Mouse (Mus musculus) cerebellum, adult 11-12 months (tissue): ENCODE measurements at regions not wholly inside any gene's neighbourhood (a gene's known extent, or its start where the extent isn't known, plus 50 kb on each side); places are given as distances from the start of the nearest gene placed in this dataset.
"Not testable (repeated sequence)": the region's sequence is repeated elsewhere in the genome, so short reads cannot be mapped to it uniquely, and the experiment has no call there.

ENCODE experiments used
- DNase-seq: peaks from one replicate; pipeline ENCODE4 v3.0.0; 2022

DNA sequence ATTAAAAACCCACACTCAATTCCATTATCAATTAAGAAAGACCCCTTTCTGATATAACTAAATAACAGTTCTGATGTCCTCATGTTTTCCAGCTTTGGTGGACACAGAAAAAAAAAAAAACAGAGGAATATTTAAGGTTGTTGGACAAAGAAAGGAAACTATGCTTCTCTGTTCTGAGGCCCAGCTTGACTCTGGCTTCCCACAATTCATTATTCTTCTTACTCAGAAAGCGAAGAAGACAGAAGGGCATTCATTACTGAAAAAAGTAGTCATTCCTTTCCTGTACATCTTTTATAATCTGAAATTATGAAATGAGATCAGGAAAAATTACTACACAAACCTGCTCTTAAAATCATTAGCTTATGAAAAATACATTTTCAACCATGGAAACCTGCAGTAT is 263.2 kb upstream of the 1700008P02Rik start:
- DNase-seq = no peak

DNA sequence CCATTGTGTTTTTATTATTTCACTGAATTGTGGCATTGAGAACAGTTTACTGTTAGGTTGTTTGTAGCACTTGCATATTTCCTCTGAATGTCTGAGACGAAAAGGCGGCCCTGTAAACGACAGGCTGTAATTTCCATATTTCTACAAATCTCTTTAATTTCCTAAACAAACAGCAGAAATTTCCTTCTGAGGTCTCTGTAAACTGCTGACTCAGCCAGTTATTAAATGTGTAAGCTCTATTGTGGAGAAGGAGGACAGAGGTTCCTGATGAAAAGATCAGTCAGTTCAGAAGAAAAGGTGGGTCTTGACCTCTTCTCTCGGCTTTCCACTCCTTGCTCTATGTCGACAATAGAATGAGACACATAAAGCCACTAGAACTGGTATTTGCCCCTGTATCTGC is 256.0 kb upstream of the 1700008P02Rik start:
- no peak for DNase-seq

DNA sequence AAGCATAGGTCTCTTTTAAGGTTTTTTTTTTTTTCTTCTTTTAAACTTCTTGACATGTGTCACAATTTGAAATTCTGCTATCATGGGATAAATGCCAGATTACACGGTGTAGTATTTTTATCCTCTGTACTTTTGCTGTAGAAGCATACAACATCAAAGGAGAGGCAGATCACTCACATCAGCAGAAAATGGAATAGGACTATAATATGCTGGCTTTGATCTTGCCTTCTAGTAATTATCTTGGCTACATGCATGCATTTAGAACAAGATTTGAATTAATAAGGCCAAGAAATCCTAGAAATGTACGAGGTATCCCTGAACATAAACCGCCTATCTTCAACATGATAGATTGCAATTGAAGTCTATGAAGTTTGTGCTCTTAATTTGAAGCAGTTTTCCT is 251.9 kb upstream of the 1700008P02Rik start:
- no peak for DNase-seq

DNA sequence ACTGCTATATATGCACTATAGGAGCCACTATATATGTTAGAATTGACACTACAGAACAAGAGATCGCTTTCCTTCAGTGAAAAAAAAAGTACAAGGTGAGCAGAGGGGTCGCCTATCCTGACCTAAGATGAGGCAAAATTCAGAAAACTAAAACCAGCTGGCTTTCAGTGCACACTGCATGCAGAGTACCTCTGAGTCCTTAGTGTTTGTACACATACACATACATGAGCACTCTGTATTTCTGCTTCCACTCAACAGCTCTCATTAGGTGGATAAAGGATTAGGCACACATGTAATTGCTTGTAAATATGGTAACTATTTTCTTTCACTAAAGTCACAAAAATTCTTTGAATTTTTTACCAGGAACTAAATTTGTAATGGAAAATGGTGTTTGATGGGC is 251.5 kb upstream of the 1700008P02Rik start:
- no peak for DNase-seq

DNA sequence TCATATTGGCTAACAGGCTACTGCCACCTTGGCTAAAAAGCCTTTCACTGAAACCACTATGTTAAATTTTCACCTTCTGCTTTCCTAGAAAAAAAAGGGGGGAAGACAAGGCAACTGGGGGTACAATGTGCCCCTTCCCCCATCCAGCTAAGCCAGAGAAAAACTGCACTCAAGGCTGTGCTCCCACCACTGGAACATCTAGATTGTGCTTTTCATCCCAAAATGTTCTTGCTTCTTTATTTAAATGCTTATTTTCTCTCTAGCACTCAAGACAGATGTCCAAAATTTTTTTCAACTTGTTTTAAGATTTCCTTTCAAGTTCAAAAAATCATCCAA is 245.9 kb upstream of the 1700008P02Rik start:
- DNase-seq = no peak

DNA sequence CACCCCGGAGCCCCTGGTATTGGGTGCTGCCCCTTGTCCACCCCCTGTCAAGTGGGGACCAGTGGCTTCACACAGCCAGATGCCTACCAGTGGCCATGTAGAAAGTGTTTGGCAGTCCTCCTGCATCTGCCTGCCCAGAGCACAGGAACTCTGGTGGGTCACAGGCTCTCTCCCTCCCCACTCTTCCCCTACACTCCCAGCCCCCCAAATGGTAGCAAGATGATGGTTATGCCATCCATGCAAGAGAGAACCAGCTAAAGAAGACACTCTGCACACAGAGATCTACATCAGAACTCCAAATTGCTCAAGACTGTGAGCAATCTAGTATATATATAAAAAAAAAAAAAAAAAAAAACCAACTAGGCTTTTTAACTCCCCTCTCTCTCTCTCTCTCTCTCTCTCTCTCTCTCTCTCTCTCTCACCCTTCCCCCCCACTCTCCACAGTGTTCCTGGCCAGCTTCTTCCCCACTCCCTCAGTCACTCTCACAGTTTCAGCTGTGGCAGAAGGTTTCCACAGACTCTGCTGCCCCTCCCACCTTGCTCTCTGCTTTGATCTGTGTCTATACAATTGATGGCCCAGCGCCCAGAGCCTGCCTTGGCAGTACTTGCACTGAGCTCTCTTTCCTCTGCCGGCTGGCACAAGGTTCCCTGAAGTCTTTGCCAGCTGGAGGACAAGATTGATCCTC is 245.4 kb upstream of the 1700008P02Rik start:
- peak; percentile 8 for DNase-seq

DNA sequence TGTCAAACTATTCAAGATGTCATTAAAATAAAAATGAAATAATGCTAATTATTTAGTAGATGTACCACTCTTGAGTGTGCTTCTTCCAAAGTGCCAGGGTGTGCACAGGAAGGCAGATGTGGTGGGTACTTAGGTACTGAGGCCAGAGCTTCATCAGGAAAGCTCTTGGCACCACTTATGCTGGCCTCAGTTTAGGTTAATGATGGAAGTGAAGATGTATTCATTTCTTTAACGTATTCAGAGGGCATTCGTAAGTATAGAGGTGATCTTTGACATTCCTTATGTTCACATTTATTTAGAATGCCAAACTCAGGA is 239.6 kb upstream of the 1700008P02Rik start:
- no peak for DNase-seq

DNA sequence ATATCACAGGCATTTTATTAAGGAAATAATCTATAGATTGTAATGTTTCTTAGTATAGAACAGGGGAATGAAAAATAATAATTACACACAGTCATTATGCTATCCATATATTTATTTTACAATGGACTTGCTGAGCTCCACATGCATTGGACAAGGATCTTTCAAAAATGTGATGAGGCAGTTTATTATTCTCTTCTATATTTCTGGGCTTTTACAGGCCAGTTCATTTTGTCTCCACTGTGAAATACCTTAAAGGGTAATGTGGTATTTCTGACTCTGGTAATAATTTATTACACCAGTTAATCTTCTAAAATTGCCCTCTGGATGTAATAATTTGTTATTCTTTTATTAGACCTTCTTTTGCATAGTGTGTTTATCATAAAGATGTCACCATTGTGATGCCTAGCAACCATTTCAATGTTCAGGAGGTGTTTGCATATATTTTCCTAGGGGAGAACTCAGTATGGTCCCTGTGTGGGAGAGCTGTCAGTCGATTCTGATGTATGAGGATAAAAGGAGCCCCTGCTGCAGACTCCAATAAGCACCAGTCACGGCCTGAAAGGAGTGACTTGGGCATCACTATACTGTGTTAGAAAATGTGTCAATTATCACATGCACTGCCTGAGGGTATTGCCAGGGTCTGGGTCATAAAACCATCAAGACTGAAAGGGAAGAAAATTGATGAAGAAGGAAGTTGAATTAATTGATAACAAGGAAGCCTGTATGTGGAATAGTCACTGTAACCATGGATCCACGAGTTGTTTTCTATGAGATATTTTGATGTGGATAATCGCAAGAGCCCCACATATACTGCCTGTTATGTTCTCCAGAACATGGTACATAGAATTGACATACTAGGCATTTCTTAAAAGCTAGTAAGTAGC is 239.0 kb upstream of the 1700008P02Rik start:
- no peak for DNase-seq

DNA sequence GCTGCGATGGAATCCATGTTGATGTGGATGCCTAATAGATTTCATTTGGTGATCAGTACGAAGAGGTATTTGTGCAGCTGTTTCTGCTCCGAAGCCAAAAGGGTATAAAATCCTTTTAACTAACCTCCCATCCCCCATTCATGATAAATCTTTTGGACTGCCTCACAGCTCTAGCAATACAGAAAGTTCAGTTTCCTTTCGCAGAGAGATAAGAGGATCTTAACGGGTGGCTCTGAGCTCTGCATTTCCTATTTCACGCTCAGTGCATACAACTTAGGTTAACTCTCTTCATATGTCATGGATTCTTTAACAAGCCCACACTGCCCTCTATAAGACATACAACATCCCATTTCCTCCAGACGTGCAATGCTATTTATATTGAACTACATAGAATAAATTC is 199.1 kb upstream of the 1700008P02Rik start:
- DNase-seq = no peak

DNA sequence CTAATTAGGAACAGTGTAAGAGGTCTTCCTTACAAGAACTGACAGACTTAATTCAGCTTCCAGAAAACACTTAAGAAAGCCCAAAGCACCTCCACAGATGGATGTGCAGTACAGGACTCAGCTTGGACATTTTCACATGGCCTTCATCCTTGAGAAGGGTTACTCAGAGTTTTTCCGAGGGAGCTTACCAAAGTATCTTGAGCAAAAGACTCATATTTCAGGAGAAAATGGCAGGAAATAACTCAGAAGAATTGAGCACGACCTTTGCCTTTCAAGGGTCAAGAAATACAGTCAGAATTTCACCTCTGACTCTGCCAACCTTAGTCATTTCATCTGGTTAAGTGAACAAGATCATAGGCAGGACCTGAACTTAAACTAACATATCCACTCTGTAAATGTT is 192.1 kb upstream of the 1700008P02Rik start:
- DNase-seq = no peak

DNA sequence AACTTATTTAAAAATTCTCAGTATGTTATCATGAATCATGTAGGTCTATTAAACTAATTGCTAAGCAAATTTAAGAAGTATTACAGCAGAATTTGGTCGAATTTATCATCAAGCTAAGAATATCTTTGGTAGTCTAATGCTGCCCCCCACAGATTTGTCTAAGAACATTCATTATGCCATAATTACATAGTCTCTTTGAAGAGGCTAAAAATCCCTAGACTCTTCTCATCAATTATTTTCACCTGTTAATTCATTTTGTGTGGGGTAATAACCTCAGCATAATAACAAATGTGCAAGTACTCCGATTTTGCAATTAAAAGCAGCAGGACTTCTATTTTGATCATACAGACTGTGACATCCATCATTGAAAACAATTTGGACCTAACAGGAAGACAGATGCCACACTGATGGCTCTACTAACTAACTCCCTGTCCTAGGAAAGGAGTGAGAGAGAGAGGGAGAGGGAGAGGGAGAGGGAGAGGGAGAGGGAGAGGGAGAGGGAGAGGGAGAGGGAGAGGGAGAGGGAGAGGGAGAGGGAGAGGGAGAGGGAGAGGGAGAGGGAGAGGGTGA is 189.2 kb upstream of the 1700008P02Rik start:
- no peak for DNase-seq

DNA sequence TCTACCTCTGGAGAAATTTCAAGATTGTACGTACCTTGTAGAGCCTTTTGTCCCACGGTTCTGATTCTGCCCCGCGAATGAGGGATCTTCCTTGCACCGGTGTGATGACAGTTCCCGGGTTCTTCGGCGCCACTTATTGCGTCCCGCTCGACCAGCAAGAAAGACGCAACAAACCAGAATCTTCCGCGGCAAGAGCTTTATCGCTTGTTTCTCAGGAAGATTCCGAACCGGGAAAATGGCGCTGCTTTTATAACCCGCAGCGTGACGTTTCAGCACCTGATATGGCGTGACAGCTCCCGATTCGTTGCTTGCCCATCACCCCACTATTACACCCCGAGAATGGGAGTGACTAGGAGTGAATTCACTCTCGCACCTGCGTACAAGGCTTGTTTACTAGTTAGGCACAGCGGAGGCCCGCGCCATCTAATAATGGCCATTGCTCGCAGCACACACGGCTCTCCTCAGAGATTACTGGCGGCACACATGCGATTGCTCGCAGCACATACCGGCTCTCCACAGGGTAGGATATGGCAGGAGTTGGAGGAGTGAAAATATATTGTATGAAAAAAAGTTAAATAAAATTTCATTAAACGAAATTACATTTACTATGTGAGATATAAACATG is 180.0 kb upstream of the 1700008P02Rik start:
- DNase-seq = not testable (repeated sequence)

DNA sequence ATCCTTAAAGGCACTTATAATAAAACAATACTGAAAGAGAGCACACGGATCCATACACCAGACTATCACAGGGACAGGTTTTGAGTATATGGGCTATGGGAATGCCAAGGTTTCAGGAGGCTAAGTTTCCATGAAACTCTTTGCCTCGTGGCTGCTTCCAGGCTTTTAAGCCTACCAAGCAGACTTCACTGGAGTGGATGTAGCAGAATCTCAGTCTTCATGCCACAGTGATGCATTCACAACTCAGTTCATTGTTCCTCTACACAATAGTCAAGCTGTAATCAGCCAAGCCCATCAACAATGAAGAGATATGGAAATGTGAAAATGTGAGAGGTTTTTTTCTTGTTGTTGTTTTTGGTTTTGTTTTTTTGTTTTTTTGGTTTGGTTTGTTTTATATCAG is 148.3 kb upstream of the 1700008P02Rik start:
- no peak for DNase-seq

DNA sequence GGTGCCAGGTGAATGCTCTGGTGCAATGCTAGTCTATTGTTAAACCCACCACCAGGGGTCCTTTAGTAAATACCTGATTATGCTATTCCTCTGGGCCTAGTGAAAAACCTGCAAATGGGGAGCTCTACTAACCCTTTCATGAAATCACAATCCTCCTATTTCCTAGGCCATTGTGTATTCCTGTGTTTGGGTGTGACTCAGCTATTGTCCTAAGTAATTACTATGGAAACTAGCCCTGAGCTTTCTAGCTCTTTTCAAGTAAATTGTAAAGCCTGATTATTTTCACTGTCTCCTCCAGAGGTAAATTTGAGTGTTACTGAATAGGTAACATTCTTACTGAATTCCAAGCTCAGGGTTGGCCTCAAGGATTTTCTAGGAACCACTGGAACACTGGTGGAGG is 147.8 kb upstream of the 1700008P02Rik start:
- not testable (repeated sequence) for DNase-seq

DNA sequence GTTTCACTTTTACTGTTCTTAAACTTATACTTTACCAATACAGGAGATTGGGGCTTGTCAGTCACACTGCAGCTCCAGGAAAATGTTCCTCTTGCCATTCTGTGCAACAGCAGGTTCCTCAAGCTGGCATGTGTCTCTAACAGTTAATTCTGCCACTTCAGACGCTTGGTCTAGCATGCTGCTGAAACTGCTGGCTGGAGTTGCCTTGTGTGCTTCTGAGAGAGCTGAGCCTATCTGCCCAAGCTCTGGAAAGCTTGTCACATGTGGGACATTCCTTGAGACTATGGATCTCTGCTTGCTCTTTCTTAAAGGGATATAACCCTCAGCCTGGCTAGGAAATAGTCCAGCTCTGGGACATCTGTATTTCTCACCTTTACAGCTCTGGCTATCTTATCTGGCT is 138.9 kb upstream of the 1700008P02Rik start:
- no peak for DNase-seq

DNA sequence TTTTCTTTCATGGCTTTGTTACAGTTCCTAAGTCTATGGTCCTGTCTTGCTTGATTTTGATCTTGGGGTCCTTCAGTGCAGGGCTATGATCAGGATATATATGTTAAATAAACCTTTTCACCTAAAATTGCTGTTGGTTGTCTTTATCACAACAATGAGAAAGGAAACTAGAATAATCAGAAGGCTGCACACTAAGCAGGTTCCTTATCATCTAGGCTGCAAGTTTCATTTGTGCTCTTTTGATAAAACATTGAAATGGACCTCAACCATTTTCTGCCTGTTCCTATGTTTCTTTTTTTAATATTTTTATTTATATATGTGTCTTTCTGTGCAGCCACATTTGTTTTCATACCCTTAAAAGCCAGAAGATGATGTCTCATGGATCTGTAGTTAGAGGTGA is 137.3 kb upstream of the 1700008P02Rik start:
- DNase-seq = no peak

DNA sequence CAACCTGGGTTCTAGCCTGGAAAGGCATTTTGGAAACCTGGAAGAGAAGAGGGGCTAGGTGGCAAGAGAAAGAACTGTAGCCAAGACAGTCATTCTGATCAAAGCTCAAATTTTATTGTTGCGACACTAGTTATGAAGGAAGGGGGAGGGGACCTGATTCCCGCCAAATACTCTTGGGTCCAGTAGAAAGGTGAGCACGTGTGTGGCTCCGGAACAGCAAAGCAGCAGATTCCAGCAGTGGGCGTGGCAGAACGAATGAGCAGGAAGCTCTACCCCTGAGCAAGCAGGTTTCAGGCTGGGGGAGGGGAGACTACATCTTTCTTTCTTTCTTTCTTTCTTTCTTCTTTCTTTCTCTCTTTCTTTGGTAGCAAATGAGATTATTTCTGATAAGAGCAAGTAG is 130.5 kb upstream of the 1700008P02Rik start:
- DNase-seq = not testable (repeated sequence)

DNA sequence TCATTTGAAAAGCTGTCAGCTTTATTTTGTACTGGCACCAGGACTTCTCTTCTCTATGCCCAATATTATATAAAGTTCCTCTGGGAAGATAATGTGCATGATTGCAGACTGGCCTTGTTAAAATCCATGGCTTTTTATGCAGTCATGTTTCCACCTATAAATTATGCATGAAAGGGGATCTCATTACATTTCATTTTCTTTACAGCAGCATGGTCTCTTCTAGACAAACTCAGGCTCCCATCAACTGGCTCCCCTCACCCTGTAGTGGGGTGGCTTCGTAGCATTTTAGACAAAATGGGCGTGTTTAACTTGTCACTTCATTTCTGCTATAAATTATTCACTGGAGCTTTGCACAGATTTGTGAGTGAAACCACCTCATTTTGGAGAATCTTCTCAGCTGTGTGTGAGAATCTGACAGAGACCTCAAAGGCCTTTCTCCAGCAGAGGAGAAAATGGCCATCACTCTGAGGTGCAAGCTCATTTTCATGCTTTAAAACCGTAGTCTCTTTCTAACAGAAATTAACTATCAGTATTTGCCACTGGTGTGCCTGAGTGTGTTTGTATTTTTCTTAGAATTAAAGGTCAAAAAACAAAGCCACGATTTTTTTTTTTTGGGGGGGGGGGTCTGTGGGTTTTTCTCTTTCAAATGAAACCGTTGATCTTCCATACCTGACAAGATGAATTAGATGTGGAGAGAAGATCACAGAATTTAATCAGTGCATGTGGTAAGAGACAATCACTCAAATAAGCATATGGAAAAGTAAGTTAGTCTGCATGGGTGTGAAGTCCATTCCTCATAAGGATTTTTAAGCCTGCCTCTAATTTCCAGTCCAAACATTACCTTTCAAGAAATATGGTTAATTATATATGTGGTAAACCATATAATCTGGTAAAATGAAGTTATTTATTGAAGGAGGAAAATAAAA is 111.4 kb upstream of the 1700008P02Rik start:
- no peak for DNase-seq

DNA sequence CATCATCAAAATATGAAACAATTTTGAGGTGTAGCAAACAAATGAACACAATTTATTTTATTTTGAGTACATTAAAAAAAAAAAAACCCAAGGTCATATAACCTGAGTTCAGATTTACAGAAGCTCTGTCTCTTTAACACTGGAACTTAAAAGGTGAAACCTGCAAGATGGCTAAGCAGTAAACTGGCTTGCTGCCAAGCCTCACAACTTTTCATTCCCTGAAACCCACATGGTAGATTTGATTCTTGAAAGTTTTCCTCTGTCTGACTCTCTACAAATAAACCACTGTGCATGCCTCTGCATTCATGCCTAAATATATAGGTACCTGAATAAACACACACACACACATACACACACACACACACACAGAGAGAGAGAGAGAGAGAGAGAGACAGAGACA is 109.8 kb upstream of the 1700008P02Rik start:
- no peak for DNase-seq

DNA sequence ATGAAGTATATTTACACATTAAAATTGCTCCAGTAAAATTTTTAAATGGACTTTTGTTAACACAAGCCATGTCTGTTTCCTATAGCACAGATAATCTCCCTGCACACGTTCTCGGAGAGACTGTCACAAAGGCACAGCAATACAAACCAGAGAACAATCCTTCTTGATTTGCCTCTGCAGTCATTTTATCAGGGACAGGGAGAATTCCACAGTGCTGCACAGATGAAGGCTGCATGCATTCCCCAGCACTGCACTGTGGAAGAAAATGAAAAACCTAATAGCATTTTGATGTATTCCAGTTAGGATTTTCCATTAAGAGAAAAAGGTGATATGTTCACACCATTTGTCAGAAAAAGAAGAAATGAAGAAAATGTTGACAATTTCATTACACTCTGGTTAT is 63.4 kb upstream of the 1700008P02Rik start:
- no peak for DNase-seq

DNA sequence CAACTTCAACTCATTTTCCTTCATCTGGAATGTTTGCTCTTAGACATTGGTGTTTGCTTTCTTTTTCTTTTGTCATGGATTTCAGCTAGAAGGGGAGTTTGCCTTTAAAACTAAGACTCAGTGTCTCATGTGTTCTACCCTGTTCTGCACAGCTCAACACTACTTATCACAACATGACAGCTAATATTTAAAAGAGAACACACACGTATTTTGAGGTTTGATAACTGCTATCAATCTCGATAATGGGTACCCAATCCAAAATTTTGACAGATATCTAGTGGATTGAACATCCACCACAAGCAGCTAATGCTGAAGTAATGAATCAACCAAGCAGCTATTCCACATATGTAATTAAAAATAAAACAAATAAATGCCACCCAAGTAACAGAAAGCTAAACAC is 61.2 kb upstream of the 1700008P02Rik start:
- DNase-seq = no peak

DNA sequence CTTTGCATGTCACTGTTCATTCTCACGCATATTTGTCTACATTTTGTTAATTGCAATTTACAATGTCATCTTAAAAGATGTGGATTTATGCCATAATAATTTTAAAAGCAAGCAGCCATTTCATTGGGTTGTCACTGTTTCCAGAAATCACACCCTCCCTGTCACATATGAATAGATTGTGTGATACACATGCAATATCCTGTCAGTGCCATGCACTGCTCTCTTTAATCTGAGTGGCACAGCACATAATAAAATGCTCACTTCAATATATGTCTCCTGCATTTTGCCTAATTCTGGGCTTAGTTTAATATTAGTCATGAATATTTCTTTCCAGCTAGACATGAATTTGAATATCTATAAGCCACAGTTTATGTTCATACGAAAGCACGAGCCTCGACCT is 56.1 kb upstream of the 1700008P02Rik start:
- no peak for DNase-seq

DNA sequence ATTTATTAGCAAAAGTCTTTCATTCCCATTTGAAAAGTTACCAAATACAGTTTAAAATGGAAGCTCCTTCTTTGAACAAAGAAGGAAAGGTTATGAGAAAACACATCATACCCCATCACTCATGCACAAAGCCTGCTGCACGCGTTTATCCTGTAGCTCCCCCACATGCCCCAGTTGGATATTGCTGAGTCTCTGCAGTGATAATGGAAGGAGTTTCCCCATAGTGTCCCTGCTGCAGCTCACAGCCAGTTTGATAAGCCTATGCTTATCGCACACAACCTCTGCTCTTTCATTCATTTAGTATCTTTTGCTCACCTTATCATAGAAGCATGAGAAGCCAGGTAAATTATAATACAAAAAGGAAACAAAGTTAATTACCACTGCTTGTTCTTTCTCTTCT is 55.1 kb upstream of the 1700008P02Rik start:
- DNase-seq = no peak
